Mouse (Mus musculus) embryo, embryonic 11.5 days (tissue): Measurements from ENCODE around the gene Ep300.
"Not testable (repeated sequence)": the region's sequence is repeated elsewhere in the genome, so short reads cannot be mapped to it uniquely, and the experiment has no call there.

Experiments used
- DNase-seq: peaks from one replicate; pipeline ENCODE4 v3.0.0-alpha.2; 2012; ENCODE audit warnings: low read depth, low spot score

Gene Ep300

DNA sequence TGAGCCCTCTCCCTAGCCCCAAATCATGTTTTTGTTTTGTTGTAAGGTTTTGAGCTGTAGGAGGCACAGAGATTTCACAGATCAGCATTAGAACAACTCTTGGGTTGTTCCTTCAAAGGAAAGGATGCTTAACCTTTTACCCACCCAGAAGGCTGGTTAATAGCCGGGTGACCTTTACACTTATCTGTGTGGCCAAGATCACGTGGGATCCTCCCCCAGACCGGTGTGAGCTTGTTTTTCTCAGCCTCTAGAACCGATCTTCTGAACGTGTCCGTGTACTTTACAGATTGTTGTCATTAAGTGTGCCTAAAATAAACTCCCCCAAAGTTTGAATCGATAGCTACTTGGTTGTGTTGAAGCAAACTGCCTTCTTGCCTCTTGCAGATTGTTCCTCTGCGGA, 115.5 kb downstream of the Ep300 start:
- DNase-seq: no peak

DNA sequence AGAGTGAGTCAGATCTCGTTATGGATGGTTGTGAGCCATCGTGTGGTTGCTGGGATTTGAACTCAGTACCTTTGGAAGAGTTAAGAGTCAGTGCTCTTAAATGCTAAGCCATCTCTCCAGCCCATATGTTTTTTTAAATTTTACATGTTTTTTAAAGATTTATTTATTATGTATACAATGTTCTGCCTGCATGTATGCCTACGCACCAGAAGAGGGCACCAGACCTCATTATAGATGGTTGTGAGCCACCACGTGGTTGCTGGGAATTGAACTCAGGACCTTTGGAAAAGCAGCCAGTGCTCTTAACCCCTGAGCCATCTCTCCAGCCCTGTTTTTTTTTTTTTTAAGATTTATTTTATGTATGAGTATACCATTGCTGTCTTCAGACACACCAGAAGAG, 116.2 kb downstream of the Ep300 start:
- not testable (repeated sequence) for DNase-seq
